ENCODE assay signal across 10 mouse cellular contexts in the genomic region with DNA sequence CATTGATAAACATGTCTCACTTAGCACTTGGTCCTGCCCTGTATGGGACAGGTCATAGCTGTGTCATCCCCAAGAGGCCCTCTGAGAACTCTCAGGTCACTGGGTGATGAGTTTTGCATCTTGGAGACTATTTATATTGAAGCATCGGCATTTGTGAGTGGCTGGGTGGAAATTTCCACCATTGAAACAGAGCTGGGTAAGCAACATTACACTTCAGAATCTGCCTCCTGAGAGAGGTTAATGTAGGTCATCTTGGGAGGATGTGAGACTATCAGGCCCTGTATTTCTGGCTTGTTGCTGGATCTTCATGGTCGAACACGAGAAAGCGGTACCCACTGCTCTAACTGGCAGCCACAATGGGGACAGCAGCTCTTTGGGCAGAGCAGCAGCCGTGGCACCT. TPM values are rescaled to one million over a fixed set of nuclear protein-coding genes. Genes with fewer than 3 reads are reported as not detected.
A peak's percentile ranks its signal among the peaks of the same experiment; 100 is the strongest.
DNase-seq lines count a peak whose midpoint lies in the region; ATAC-seq lines count a peak whose summit lies in the region.
"Had no signal": no experiment of that assay in that cellular context is flagged by ENCODE, and none has a peak within 500 bp of the region (broad histone marks: within the 10 kb centered on the region; RNA-seq: fewer than 3 reads in every experiment).

No protein-coding gene starts in this region.

- H3K9me3 ChIP-seq in liver, embryonic 12.5 days (replicated peaks), result no peaks in the 10 kb centered on the region
- H3K9me3 ChIP-seq in kidney, embryonic 14.5 days (ENCODE audit: control insufficient read depth, low read length), result no peaks in the 10 kb centered on the region
- H3K9me3 ChIP-seq: limb, embryonic 15.5 days had no signal

- WGBS in liver, embryonic 12.5 days (ENCODE audit: insufficient replicate concordance), result 85% methylated on average over 5 of the region's 5 CpGs
- WGBS in kidney, embryonic 14.5 days, result 68% methylated on average over 5 of the region's 5 CpGs

- peaks cover 11% of the 10 kb centered on the region; the same call in 1 of the 2 replicates for H3K27me3 ChIP-seq in liver, embryonic 12.5 days (replicated peaks)
- no peaks in the 10 kb centered on the region for H3K27me3 ChIP-seq in kidney, embryonic 14.5 days (ENCODE audit: control insufficient read depth, insufficient read depth, low read length)
- H3K27me3 ChIP-seq: limb, embryonic 15.5 days had no signal

- peak overlapping the region; percentile 80; the same call in 1 of the 2 replicates for H3K27ac ChIP-seq in liver, embryonic 12.5 days
- no peak overlapping the region for H3K27ac ChIP-seq in kidney, embryonic 14.5 days (ENCODE audit: low read depth, low read length)
- H3K27ac ChIP-seq: limb, embryonic 15.5 days had no signal

- peaks cover 87% of the 10 kb centered on the region for H3K4me1 ChIP-seq in liver, embryonic 12.5 days
- H3K4me1 ChIP-seq in kidney, embryonic 14.5 days (ENCODE audit: control insufficient read depth, insufficient read depth, low read length), result peaks cover 26% of the 10 kb centered on the region

- no peak overlapping the region for H3K4me3 ChIP-seq in liver, embryonic 12.5 days
- no peak overlapping the region for H3K4me3 ChIP-seq in kidney, embryonic 14.5 days (ENCODE audit: low read length)
- H3K4me3 ChIP-seq: limb, embryonic 15.5 days had no signal

- no peak overlapping the region for H3K9ac ChIP-seq in liver, embryonic 12.5 days
- H3K9ac ChIP-seq in kidney, embryonic 14.5 days (ENCODE audit: low read depth, low read length), result no peak overlapping the region
- H3K9ac ChIP-seq: limb, embryonic 15.5 days had no signal

- ATAC-seq in liver, embryonic 12.5 days, result no peak
- peak; percentile 32; the same call in 1 of the 2 replicates for ATAC-seq in monocyte, adult 5-6 weeks (replicated peaks; ENCODE audit: insufficient number of reproducible peaks, low FRiP score, low TSS enrichment, poor library complexity, severe bottlenecking)
- ATAC-seq in kidney, embryonic 14.5 days (ENCODE audit: low FRiP score, low TSS enrichment), result no peak
- ATAC-seq: Patski had no signal

- H3K36me3 ChIP-seq in liver, embryonic 12.5 days, result no peaks in the 10 kb centered on the region
- no peaks in the 10 kb centered on the region for H3K36me3 ChIP-seq in kidney, embryonic 14.5 days (ENCODE audit: control insufficient read depth, insufficient read depth, low read length)
- H3K36me3 ChIP-seq: limb, embryonic 15.5 days had no signal

- no peak for DNase-seq in liver
- peak; percentile 67 for DNase-seq in CD4-positive helper T cell, adult 2 months (ENCODE audit: low read depth, low spot score)
- DNase-seq in T-cell, adult 2 months (ENCODE audit: low spot score), result peak; percentile 31
- DNase-seq in embryo, embryonic 9.5 days (ENCODE audit: extremely low spot score), result no peak

- H3K4me2 ChIP-seq in liver, embryonic 12.5 days, result no peak overlapping the region; the same call in 1 of the 2 replicates
- H3K4me2 ChIP-seq in kidney, embryonic 14.5 days (replicated peaks; ENCODE audit: low read depth, low read length), result no peak overlapping the region
- H3K4me2 ChIP-seq: limb, embryonic 15.5 days had no signal

RNA-seq across cellular contexts. Expression of gene Abcg1, which starts 18.0 kb away (rescaled TPM):
- polyA plus RNA-seq in liver, embryonic 12.5 days (2016; fragmentation: Nextera tagmentation; extraction: Ambion mirVana), result 5.4 and 5.5 TPM in 2 replicates
- total RNA-seq in monocyte, adult 5-6 weeks (2017), result 67.2 to 83.6 TPM (median 68.0 TPM) in 3 replicates
- 4.0 and 5.4 TPM in 2 replicates for polyA plus RNA-seq in kidney, embryonic 14.5 days (2014; fragmentation: Nextera tagmentation; extraction: Ambion mirVana)

RNA-seq across cellular contexts. Expression of gene Tff3, which starts 54.0 kb away (rescaled TPM):
- polyA plus RNA-seq in liver, embryonic 12.5 days (2016; fragmentation: Nextera tagmentation; extraction: Ambion mirVana), result 2.2 and 2.3 TPM in 2 replicates
- total RNA-seq in monocyte, adult 5-6 weeks (2017), result not detected in 3 replicates
- not detected in 2 replicates for polyA plus RNA-seq in kidney, embryonic 14.5 days (2014; fragmentation: Nextera tagmentation; extraction: Ambion mirVana)
- polyA plus RNA-seq: embryonic facial prominence, embryonic 14.5 days; Patski had no signal

Comparison
In these comparisons a context has a peak if more than half of its experiments do, and no peak if none do; other contexts are left out.
1. DNase-seq: peak in CD4-positive helper T cell, adult 2 months (single experiment) and T-cell, adult 2 months (single experiment); none in liver (single experiment) and embryo, embryonic 9.5 days (single experiment).